Mouse (Mus musculus): ENCODE measurements around the gene Gar1.

The Gar1 gene

GRCm38 (mm10) chr3:129803765-129804164 is 27.4 kb downstream of the Gar1 start, which contains the start of gene Lrit3:
Gene Lrit3, minus strand, starts transcription at chr3:129804030.
- DNase-seq (ENCODE audit: low read depth, low spot score) = no peak

- DNase-seq (ENCODE audit: low read depth, low spot score) = no peak
Observed at GRCm38 (mm10) chr3:129799011-129799410, 32.2 kb downstream of the Gar1 start.

GRCm38 (mm10) chr3:129798551-129798950 is 32.6 kb downstream of the Gar1 start:
- DNase-seq (ENCODE audit: low read depth, low spot score) = peak; percentile 5

GRCm38 (mm10) chr3:129797341-129797740 is 33.9 kb downstream of the Gar1 start:
- no peak for DNase-seq (ENCODE audit: low read depth, low spot score)

- no peak for DNase-seq (ENCODE audit: low read depth, low spot score)
Observed at GRCm38 (mm10) chr3:129793801-129794200, 37.4 kb downstream of the Gar1 start.

GRCm38 (mm10) chr3:129782746-129783145 is 48.5 kb downstream of the Gar1 start:
- no peak for DNase-seq (ENCODE audit: low read depth, low spot score)

- DNase-seq (ENCODE audit: low read depth, low spot score) = no peak
Observed at GRCm38 (mm10) chr3:129781435-129781834, 49.8 kb downstream of the Gar1 start.

All from forelimb bud, embryonic 11.5 days (tissue).